Mouse (Mus musculus): ENCODE measurements around the gene Tlr4. TPM values are rescaled to one million over a fixed set of nuclear protein-coding genes. Genes with fewer than 3 reads are reported as not detected.
A peak's percentile ranks its signal among the peaks of the same experiment; 100 is the strongest.

Tlr4 gene
- 1 to 10 TPM; 2.1 to 2.2 TPM for polyA plus RNA-seq (2017; shearing (Covaris generic))

DNA sequence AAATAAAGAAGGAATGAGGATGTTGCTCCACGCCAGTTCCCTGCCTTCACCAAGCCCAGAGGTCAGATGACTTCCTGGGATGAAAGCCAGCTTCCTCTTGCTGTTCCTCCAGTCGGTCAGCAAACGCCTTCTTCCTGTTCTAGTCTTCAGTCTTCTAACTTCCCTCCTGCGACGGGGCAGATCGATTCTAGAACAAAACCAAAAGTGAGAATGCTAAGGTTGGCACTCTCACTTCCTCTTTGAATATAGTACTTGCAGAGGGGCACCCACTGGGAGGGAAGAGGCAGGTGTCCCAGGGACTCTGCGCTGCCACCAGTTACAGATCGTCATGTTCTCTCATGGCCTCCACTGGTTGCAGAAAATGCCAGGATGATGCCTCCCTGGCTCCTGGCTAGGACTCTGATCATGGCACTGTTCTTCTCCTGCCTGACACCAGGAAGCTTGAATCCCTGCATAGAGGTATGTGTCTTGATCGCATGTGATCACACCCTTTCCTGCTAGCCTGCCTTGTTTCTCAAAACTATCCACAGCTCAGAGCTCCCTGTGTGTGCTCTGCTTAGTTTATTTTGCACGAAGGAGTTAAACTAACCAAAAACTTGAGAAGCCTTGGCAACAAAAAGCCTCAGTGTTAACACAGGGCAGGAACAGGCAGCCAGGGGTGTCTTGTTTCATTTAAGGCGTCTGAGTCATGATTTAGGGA, at the start of gene Tlr4:
Gene Tlr4 (plus strand): TSS at position 122 of the 700 bp plus-strand sequence.
- ATAC-seq = peak; percentile 45

DNA sequence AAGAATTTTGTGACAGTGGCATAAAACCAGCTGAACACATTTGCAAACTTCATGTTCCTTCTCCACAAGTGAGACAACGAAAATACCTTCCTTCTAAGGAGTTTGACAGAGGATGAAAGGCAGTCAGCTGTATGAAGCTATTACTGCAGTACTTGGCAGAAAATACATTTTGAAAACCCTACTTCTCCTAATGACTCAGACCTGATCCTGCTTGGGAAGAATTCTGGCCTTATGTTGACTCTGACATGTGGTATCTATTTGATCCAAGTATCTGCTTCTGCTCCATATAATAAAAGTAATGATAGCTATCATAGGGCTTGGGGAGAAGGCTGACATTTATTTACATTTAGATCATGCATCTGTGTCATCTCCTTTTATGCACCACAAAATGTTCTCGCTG, 33.1 kb upstream of the Tlr4 start:
- no peak for ATAC-seq

- no peak for ATAC-seq
Measured at GRCm38 (mm10) chr4:66796683-66797082, 30.7 kb upstream of the Tlr4 start.

GRCm38 (mm10) chr4:66804552-66805301, 22.7 kb upstream of the Tlr4 start:
- no peak for ATAC-seq

DNA sequence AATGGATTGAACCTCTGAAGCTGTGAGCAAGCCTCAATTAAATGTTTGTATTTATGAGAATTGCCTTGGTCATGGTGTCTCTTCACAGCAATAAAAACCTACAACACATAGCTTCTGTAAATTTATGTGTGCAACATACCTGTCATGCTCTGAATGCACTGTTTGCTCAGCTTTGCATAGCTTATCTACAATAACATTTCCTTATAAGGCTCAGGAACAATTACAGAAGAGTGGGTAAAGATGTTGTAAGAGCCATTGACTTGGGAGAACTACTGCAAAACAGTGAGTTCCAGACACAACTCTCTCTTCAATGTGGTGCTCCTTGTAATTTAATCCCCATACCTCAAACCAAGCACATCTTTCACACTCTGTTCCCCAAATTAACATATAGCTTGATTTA, 21.6 kb upstream of the Tlr4 start:
- no peak for ATAC-seq

GRCm38 (mm10) chr4:66816364-66817026, 10.9 kb upstream of the Tlr4 start:
- ATAC-seq = no peak

DNA sequence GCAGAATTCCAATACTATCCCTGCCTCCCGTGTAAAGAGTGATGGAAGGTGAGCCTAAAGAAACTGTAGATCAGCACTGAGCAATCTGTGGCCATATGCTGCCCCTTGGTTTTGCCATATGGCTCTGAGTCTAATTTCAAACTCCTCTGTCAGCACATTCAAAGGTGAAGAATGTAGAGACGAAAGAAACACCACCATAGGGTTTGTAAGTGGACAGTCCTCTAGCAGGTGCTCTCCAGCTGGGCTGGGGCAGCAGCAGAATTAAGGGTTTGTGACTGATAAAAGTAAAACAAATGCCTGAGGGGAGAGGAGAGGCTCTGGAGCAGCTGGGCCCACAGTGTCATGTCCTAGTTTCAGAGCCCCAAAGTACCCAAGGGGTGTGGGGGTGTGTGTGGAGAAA, 6.2 kb upstream of the Tlr4 start:
- no peak for ATAC-seq

DNA sequence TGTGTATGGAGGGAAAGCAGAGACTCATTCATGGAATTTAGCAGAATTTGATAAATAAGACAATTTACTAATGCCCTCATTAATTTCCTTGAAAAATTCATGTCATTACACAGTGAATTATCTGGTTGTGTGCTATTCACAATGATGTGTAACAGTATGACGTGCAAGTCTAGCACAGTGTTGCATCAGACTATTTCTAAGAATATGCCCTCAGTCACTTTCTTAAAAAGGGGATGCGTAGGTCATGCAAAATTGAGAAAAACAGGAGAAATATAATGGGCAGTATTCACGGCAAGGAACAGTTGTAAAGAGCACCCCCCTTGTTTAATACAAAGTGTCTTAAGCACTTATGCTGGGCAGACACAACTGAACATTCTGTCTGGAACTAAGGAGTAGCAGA, 5.6 kb upstream of the Tlr4 start:
- ATAC-seq = no peak

DNA sequence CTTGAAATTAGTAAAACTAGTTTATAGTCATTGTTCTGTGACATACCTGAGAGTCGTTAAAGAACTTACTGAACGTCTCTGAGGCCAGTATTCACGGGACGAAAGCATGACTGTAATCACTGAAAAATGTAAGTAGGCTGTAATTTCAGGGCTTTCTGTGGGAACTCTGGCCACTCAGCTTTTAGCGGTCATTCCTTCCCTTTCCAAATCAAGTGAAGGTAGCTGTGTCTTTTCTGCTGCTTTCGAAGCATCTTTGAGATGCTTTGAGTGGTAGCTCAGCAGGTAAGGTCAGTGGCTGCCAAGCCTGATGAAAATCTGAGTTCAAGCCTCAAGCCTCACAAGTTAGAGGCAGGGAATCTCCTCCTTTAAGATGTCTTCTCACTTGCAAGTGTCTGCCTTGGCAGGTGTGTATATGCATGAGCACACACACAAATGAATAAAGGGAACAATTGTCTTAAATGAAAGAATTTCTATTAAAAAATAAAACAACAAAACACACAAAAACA, 832 bp downstream of the Tlr4 start:
- no peak for ATAC-seq

DNA sequence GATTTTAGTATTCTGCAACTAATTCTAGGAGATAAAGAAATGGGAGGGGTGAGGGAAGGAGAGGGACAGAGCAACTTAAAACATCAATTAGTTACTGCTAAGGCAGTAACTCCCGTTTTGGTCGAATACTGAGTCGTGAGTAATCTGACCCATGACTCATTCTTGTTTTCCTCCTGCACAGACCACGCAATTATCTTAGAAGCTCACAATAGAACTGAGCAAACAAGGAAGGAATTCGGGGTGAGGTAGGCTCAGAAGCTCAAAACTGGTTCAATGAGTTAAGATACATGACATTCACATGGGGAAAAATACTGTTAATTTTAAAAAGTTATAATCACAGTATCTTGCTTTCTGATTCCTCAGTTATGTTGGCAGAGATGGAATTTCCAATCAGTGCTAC, 1.3 kb downstream of the Tlr4 start:
- ATAC-seq = no peak

DNA sequence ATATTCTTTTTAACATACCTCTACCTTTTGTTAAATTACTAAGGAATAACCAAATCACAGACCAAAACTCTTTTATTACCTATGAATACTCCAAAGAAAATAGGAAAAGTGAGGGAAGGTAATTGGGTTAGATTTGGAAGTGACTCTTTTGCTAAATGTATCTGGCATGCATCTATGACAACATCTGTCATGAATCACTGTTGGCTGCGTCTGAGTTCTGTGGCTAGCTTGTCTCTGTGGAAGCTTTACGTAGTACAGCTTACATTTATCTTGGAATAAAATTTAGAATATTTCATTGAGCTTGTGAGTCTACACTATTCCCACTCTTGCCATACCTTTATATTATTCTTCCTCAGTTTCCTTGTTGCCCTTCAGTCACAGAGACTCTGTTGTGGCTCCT, 10.7 kb downstream of the Tlr4 start:
- ATAC-seq = no peak

DNA sequence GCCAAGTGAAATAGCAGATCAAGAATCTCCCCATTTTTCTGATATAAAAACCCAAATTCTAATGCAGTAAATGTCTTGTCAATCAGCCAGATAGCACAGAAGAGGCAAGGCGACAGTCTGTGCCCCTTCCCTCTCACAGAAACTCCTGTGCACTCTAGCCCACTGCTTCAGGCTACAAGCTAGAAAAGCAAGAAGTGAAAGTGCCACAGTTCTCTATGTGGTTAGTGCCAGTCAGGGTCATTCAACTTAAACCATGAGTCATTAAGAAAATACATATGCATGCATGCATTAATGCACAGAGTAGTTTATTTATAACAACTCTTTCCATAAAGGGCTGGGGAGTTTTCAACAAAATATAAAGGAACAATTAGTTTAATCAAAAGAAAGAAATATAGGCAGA, 15.9 kb downstream of the Tlr4 start:
- no peak for ATAC-seq

- no peak for ATAC-seq
Measured at GRCm38 (mm10) chr4:66852011-66852410, 24.6 kb downstream of the Tlr4 start.

DNA sequence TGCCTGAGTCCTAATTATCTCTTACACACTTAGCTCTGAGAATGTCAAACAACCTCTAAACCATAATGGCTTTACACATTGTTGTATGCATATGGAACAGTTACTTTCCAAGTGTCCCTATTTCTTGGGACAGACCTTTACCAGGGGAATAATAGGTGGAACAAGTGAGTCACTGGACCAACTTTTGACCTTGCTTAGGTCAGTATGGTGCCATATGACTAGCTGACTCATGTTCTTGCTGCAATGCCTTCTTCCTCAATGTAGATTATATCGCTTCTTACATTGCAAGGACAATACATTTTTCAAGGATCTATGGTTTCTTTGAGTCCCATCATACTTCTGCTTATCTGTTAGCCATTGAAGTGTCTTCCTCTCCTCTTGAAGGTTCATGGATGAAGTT, 29.6 kb downstream of the Tlr4 start:
- no peak for ATAC-seq

- ATAC-seq = no peak
Measured at GRCm38 (mm10) chr4:66869919-66870318, 42.5 kb downstream of the Tlr4 start.

- ATAC-seq = no peak
Measured at GRCm38 (mm10) chr4:66872026-66872425, 44.6 kb downstream of the Tlr4 start.

DNA sequence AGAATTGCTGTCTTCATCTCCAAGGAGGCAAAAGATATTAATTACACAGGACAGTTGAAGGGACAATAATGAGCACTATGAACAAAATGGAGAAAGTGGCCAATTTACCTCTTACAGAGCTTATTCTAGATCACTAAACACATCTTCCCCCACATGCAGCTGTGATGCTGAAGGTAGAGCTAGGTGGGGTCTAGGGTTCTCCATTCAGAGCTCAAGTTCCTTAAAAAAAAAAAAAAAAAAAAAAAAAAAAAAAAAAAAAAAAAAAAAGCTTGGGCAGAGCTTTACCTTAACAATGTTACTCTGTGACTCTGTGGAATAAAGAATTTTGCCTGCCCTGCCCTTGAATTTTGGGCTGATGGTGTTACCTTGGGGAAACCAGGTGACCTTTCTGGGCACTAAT, 46.0 kb downstream of the Tlr4 start:
- no peak for ATAC-seq

- no peak for ATAC-seq
Measured at GRCm38 (mm10) chr4:66875751-66876150, 48.4 kb downstream of the Tlr4 start.

- no peak for ATAC-seq
Measured at GRCm38 (mm10) chr4:66877609-66878008, 50.2 kb downstream of the Tlr4 start.

DNA sequence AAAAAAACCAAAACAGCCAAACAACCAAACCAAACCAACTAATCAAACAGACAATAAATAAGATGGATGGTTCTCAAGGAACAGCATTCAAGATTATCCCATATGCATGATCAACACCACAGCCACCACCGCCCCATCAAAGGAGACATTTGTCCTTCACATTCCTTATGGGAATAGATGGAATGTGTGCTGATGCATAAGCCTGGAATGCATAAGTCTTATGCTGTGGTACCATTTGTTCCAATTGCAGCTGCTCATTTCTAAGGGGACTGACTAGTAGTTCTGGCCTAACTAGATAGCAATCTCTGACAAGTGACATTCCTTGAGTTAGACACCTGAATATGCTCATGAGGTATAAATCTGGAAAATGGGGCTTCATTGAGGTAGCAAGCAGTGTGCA, 54.1 kb downstream of the Tlr4 start:
- ATAC-seq = no peak

DNA sequence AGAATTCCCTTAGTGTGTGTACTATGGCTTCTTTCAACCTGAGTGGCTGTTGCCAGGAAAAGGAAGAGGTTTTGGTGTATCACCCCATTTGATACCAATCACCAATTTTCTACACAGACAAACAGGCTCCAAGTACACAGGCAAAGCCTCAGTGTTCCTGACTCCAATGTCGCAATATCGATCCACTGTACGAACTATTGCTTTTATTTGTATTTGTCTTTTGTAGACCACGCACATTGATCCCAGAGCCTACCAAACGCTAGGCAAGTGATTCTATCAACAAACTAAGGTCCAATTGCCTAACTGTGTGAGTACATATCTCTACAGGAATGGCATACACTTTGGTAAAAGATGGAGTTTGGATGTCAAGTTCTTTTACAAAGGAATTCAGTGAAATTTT, 55.9 kb downstream of the Tlr4 start:
- ATAC-seq = no peak

DNA sequence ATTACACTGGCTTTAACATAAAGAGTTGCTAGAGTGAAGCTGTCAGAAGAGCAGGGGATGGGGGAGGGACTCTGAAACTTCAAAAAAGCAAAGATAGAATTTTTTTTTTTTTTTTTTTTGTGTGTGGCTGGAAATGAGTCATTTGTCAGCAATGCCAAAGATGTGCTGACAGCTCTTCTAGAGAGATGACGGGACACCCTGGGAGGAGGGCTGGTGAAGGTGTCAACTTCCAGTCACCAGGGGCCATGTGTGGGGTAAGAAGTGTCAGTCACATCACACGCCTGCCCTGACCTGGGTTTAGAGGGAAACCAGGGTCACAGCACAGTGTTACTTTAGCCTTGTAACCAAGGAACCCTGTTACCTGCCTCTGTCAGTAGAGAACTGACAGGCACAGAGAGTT, 67.2 kb downstream of the Tlr4 start:
- no peak for ATAC-seq

DNA sequence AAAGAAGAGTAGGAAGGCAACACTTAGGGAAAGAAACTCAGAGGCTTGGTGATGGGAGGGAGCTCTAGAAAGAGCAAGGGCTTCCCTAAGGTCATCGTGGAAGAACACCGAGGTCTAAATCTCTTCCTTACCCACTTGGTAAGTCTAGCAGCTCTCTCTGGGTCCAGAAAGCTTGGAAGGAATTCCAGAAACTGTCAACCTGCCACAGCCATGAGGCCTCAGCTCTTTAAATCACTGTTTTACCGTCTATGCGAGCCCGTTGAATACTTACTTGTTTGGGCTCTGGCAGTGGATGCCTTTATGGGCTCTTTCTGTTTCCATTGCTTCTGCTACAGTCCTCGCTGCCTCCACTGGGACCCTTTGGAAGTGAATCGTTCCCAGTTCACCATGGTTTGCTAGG, 67.6 kb downstream of the Tlr4 start:
- ATAC-seq = no peak

DNA sequence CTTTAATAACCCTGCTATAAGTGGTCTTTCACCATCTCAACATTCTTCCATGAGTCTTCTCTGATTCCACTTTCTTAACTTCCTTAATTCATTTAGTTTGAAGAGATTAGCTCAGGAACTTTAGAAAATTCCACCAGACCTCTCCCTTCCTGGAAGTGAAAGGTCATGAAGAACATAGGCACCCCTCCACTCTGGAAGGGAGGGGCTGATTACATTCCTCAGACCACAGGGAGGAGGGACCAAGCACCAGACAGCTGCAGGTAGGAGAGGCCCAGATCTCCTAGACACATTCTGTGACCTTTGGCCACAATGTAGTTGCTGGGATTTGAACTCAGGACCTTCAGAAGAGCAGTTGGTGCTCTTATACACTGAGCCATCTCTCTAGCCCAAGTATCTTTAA, 72.7 kb downstream of the Tlr4 start:
- ATAC-seq = no peak

Measured in CD4-positive, CD25-positive, alpha-beta regulatory T cell, adult 4 months (primary cell).